Mouse (Mus musculus): ENCODE results near the gene 4930451I11Rik. TPM values are rescaled to one million over a fixed set of nuclear protein-coding genes. Genes with fewer than 3 reads are reported as not detected.

The 4930451I11Rik gene
- total and polyA plus RNA-seq, 3 experiments = not detected

GRCm38 (mm10) chr7:126801057-126801422 lies 30.4 kb downstream of the 4930451I11Rik start (continued):
- no peak for TF ChIP-seq UBTF (IDR thresholded peaks at IDR 0.05; ENCODE audit: borderline replicate concordance, insufficient read depth, low read depth, low read length)
- peak; percentile 68; the same call in 1 of the 2 replicates for TF ChIP-seq MAX (IDR thresholded peaks at IDR 0.05; ENCODE audit: low read length)
- TF ChIP-seq E2F4 (IDR thresholded peaks at IDR 0.05; ENCODE audit: borderline replicate concordance, low read depth, low read length) = 0 out of 2 replicates have a peak, but pooled peaks have one; percentile 37
- peak; percentile 53; the same call in 1 of the 2 replicates for TF ChIP-seq TCF12 (IDR thresholded peaks at IDR 0.05; ENCODE audit: low read depth, low read length)
- peak; percentile 82 for TF ChIP-seq MYC (IDR thresholded peaks at IDR 0.05; ENCODE audit: low read depth, low read length)

- peak overlapping the region; percentile 92 for H3K27ac ChIP-seq (ENCODE audit: control insufficient read depth, low read depth, low read length)
- H3K4me1 ChIP-seq (ENCODE audit: control insufficient read depth in 1 of 2, insufficient read depth in 2 of 2, low read length in 2 of 2) = peaks cover 20 to 47% of the 10 kb centered on the region in 2 experiments
- H3K4me3 ChIP-seq (ENCODE audit: control insufficient read depth in 1 of 2, insufficient read depth in 1 of 2, low read depth in 2 of 2, low read length in 2 of 2) = peak overlapping the region; percentile 56 to 78
- H3K27me3 ChIP-seq (ENCODE audit: control insufficient read depth in 1 of 2, insufficient read depth in 2 of 2, low read length in 2 of 2) = no peaks in the 10 kb centered on the region
- H3K36me3 ChIP-seq (ENCODE audit: control insufficient read depth in 1 of 2, insufficient read depth in 2 of 2, low read length in 2 of 2) = peaks cover 9 to 46% of the 10 kb centered on the region in 2 experiments
- TF ChIP-seq NRF1 (IDR thresholded peaks at IDR 0.05; ENCODE audit: insufficient read depth, low read depth, low read length, poor library complexity, severe bottlenecking) (no peak), SMC3 (IDR thresholded peaks at IDR 0.05; ENCODE audit: low read depth, low read length) (no peak), ELF1 (IDR thresholded peaks at IDR 0.05; ENCODE audit: low read depth, low read length) (no peak), TBP (IDR thresholded peaks at IDR 0.05; ENCODE audit: low read depth, low read length) (0 out of 2 replicates have a peak, but pooled peaks have one; percentile 32), ZC3H11A (IDR thresholded peaks at IDR 0.05; ENCODE audit: low read depth, low read length) (no peak), MXI1 (IDR thresholded peaks at IDR 0.05; ENCODE audit: low read depth, low read length) (peak; percentile 15; the same call in 1 of the 2 replicates), USF2 (IDR thresholded peaks at IDR 0.05; ENCODE audit: borderline replicate concordance in 1 of 2, insufficient read depth in 1 of 2, low read depth in 1 of 2, low read length in 2 of 2) (no peak), EP300 (IDR thresholded peaks at IDR 0.05; ENCODE audit: low read depth in 1 of 2, low read length in 2 of 2) (no peak), CHD1 (IDR thresholded peaks at IDR 0.05; ENCODE audit: low read depth, low read length) (0 out of 2 replicates have a peak, but pooled peaks have one; percentile 17), MAFK (IDR thresholded peaks at IDR 0.05; ENCODE audit: borderline replicate concordance, low read depth, low read length) (no peak), SIN3A (IDR thresholded peaks at IDR 0.05; ENCODE audit: low read length) (peak; percentile 17; the same call in 1 of the 2 replicates), HCFC1 (IDR thresholded peaks at IDR 0.05; ENCODE audit: low read depth, low read length) (no peak), E2F4 (IDR thresholded peaks at IDR 0.05; ENCODE audit: borderline replicate concordance, low read depth, low read length) (no peak), ZNF384 (IDR thresholded peaks at IDR 0.05; ENCODE audit: low read depth, low read length) (peak; percentile 88), POLR2AphosphoS2 (IDR thresholded peaks at IDR 0.05; ENCODE audit: low read length) (0 out of 2 replicates have a peak, but pooled peaks have one; percentile 17)
- H3K79me2 ChIP-seq (ENCODE audit: control insufficient read depth, insufficient read depth, low read length, poor library complexity) = peaks cover 35% of the 10 kb centered on the region
- H3K9ac ChIP-seq (ENCODE audit: control insufficient read depth, low read depth, low read length, poor library complexity, severe bottlenecking) = peak overlapping the region; percentile 65
- H3K9me3 ChIP-seq (replicated peaks; ENCODE audit: insufficient read depth, low read length) = no peaks in the 10 kb centered on the region
- DNase-seq (ENCODE audit: low read depth, low spot score) = peak; percentile 65
These were observed 31.0 kb downstream of the 4930451I11Rik start for GRCm38 (mm10) chr7:126800269-126801056.

All from MEL (cell line).